Mouse (Mus musculus): ENCODE data around the gene Ggt1.

Gene Ggt1

GRCm38 (mm10) chr10:75633048-75633447, 71.6 kb downstream of the Ggt1 start:
- DNase-seq (ENCODE audit: extremely low spot score, low spot score) = no peak

GRCm38 (mm10) chr10:75633576-75634139, 72.3 kb downstream of the Ggt1 start:
- no peak for DNase-seq (ENCODE audit: extremely low spot score, low spot score)

- DNase-seq (ENCODE audit: extremely low spot score, low spot score) = no peak
These were observed 73.2 kb downstream of the Ggt1 start for GRCm38 (mm10) chr10:75634610-75635009.

GRCm38 (mm10) chr10:75635019-75635692, 73.8 kb downstream of the Ggt1 start:
- no peak for DNase-seq (ENCODE audit: extremely low spot score, low spot score)

- DNase-seq (ENCODE audit: extremely low spot score, low spot score) = peak; percentile 86
These were observed 74.3 kb downstream of the Ggt1 start for GRCm38 (mm10) chr10:75635693-75636055.
